Mouse (Mus musculus): Measurements from ENCODE around the gene Rsc1a1. TPM values are rescaled to one million over a fixed set of nuclear protein-coding genes. Genes with fewer than 3 reads are reported as not detected.

Gene Rsc1a1
- total and polyA plus RNA-seq, 2 experiments from 2014 or later, result 2.7 TPM; not detected in 1

GRCm38 (mm10) chr4:141641961-141642811 lies 43.2 kb downstream of the Rsc1a1 start:
- TF ChIP-seq CTCF (IDR thresholded peaks at IDR 0.05), result no peak
- DNase-seq (ENCODE audit: low spot score) (no peak), ATAC-seq (ENCODE audit: low FRiP score) (no peak)
- Histone ChIP-seq H3K9ac (replicated peaks; ENCODE audit: low read length, poor library complexity, severe bottlenecking) (no peak overlapping the region), H3K4me2 (ENCODE audit: low read depth, low read length, poor library complexity, severe bottlenecking) (no peak overlapping the region), H3K4me3 (ENCODE audit: low read depth, low read length) (no peak overlapping the region), H3K36me3 (ENCODE audit: insufficient read depth, low read length) (peaks cover 41% of the 10 kb centered on the region), H3K27ac (ENCODE audit: low read depth, low read length) (peak overlapping the region; percentile 51; the same call in 1 of the 2 replicates), H3K27me3 (ENCODE audit: insufficient read depth, low read length) (no peaks in the 10 kb centered on the region), H3K9me3 (ENCODE audit: low read length) (no peaks in the 10 kb centered on the region), H3K4me1 (ENCODE audit: insufficient read depth, low read length) (no peaks in the 10 kb centered on the region)
- WGBS, result 93% methylated on average over 25 of the region's 25 CpGs

- peaks cover 48% of the 10 kb centered on the region for H3K36me3 ChIP-seq (ENCODE audit: insufficient read depth, low read length)
- H3K9ac ChIP-seq (replicated peaks; ENCODE audit: low read length, poor library complexity, severe bottlenecking), result no peak overlapping the region
- no peak overlapping the region for H3K4me3 ChIP-seq (ENCODE audit: low read depth, low read length)
- no peak for ATAC-seq (ENCODE audit: low FRiP score)
- WGBS, result 73% methylated on average over 7 of the region's 7 CpGs
- H3K4me2 ChIP-seq (ENCODE audit: low read depth, low read length, poor library complexity, severe bottlenecking), result no peak overlapping the region
- no peaks in the 10 kb centered on the region for H3K27me3 ChIP-seq (ENCODE audit: insufficient read depth, low read length)
- no peaks in the 10 kb centered on the region for H3K4me1 ChIP-seq (ENCODE audit: insufficient read depth, low read length)
- DNase-seq (ENCODE audit: low spot score), result no peak
- H3K9me3 ChIP-seq (ENCODE audit: low read length), result no peaks in the 10 kb centered on the region
- no peak for TF ChIP-seq CTCF (IDR thresholded peaks at IDR 0.05)
- no peak overlapping the region for H3K27ac ChIP-seq (ENCODE audit: low read depth, low read length)
Measured at GRCm38 (mm10) chr4:141641353-141641771, 44.0 kb downstream of the Rsc1a1 start.

GRCm38 (mm10) chr4:141639474-141639873 lies 45.9 kb downstream of the Rsc1a1 start:
- no peak for TF ChIP-seq CTCF (IDR thresholded peaks at IDR 0.05)
- H3K4me2 ChIP-seq (ENCODE audit: low read depth, low read length, poor library complexity, severe bottlenecking), result no peak overlapping the region
- ATAC-seq (ENCODE audit: low FRiP score) (no peak), DNase-seq (ENCODE audit: low spot score) (no peak)
- H3K9me3 ChIP-seq (ENCODE audit: low read length), result no peaks in the 10 kb centered on the region
- 52% methylated on average over 11 of the region's 11 CpGs for WGBS
- H3K4me3 ChIP-seq (ENCODE audit: low read depth, low read length), result no peak overlapping the region
- H3K9ac ChIP-seq (replicated peaks; ENCODE audit: low read length, poor library complexity, severe bottlenecking), result no peak overlapping the region
- peaks cover 59% of the 10 kb centered on the region for H3K36me3 ChIP-seq (ENCODE audit: insufficient read depth, low read length)
- no peak overlapping the region for H3K27ac ChIP-seq (ENCODE audit: low read depth, low read length)
- H3K27me3 ChIP-seq (ENCODE audit: insufficient read depth, low read length), result no peaks in the 10 kb centered on the region
- H3K4me1 ChIP-seq (ENCODE audit: insufficient read depth, low read length), result no peaks in the 10 kb centered on the region

- Histone ChIP-seq H3K4me2 (ENCODE audit: low read depth, low read length, poor library complexity, severe bottlenecking) (no peak overlapping the region), H3K27ac (ENCODE audit: low read depth, low read length) (no peak overlapping the region), H3K9ac (replicated peaks; ENCODE audit: low read length, poor library complexity, severe bottlenecking) (no peak overlapping the region), H3K9me3 (ENCODE audit: low read length) (no peaks in the 10 kb centered on the region), H3K4me1 (ENCODE audit: insufficient read depth, low read length) (no peaks in the 10 kb centered on the region), H3K4me3 (ENCODE audit: low read depth, low read length) (no peak overlapping the region), H3K27me3 (ENCODE audit: insufficient read depth, low read length) (no peaks in the 10 kb centered on the region), H3K36me3 (ENCODE audit: insufficient read depth, low read length) (peaks cover 71% of the 10 kb centered on the region)
- DNase-seq (ENCODE audit: low spot score), result no peak
- 96% methylated on average over 5 of the region's 5 CpGs for WGBS
- TF ChIP-seq CTCF (IDR thresholded peaks at IDR 0.05), result no peak
- no peak for ATAC-seq (ENCODE audit: low FRiP score)
Measured at GRCm38 (mm10) chr4:141636693-141637092, 48.7 kb downstream of the Rsc1a1 start.

- no peak overlapping the region for H3K27ac ChIP-seq (ENCODE audit: low read depth, low read length)
- no peaks in the 10 kb centered on the region for H3K27me3 ChIP-seq (ENCODE audit: insufficient read depth, low read length)
- no peak for ATAC-seq (ENCODE audit: low FRiP score)
- H3K9ac ChIP-seq (replicated peaks; ENCODE audit: low read length, poor library complexity, severe bottlenecking), result no peak overlapping the region
- H3K36me3 ChIP-seq (ENCODE audit: insufficient read depth, low read length), result peaks cover 72% of the 10 kb centered on the region
- no peak overlapping the region for H3K4me2 ChIP-seq (ENCODE audit: low read depth, low read length, poor library complexity, severe bottlenecking)
- DNase-seq (ENCODE audit: low spot score), result no peak
- H3K9me3 ChIP-seq (ENCODE audit: low read length), result no peaks in the 10 kb centered on the region
- TF ChIP-seq CTCF (IDR thresholded peaks at IDR 0.05), result no peak
- no peaks in the 10 kb centered on the region for H3K4me1 ChIP-seq (ENCODE audit: insufficient read depth, low read length)
- WGBS, result 80% methylated on average over 9 of the region's 9 CpGs
- no peak overlapping the region for H3K4me3 ChIP-seq (ENCODE audit: low read depth, low read length)
Measured at GRCm38 (mm10) chr4:141635991-141636390, 49.4 kb downstream of the Rsc1a1 start.

Other genes starting within 250 kb of the Rsc1a1 start
- gene Srarp, start 249.5 kb downstream of the Rsc1a1 start, total RNA-seq (2014; rRNA removed), result 1.9 and 4.5 TPM in 2 replicates
- gene Srarp, start 249.5 kb downstream of the Rsc1a1 start, polyA plus RNA-seq (2015; fragmentation: Nextera tagmentation; extraction: Ambion mirVana), result 0.52 and 0.76 TPM in 2 replicates
- gene Zbtb17, start 240.9 kb downstream of the Rsc1a1 start, total RNA-seq (2014; rRNA removed), result 31.0 and 34.4 TPM in 2 replicates
- 30.1 and 30.8 TPM in 2 replicates for gene Zbtb17, start 240.9 kb downstream of the Rsc1a1 start, polyA plus RNA-seq (2015; fragmentation: Nextera tagmentation; extraction: Ambion mirVana)
- 20.0 and 23.2 TPM in 2 replicates for gene Spen, start 147.0 kb downstream of the Rsc1a1 start, total RNA-seq (2014; rRNA removed)
- 8.6 and 13.6 TPM in 2 replicates for gene Spen, start 147.0 kb downstream of the Rsc1a1 start, polyA plus RNA-seq (2015; fragmentation: Nextera tagmentation; extraction: Ambion mirVana)
- gene Fblim1, start 79.5 kb downstream of the Rsc1a1 start, total RNA-seq (2014; rRNA removed), result 24.0 and 26.2 TPM in 2 replicates
- gene Fblim1, start 79.5 kb downstream of the Rsc1a1 start, polyA plus RNA-seq (2015; fragmentation: Nextera tagmentation; extraction: Ambion mirVana), result 23.1 and 24.1 TPM in 2 replicates
- gene Tmem82, start 67.0 kb downstream of the Rsc1a1 start, total RNA-seq (2014; rRNA removed), result 0.33 and 1.4 TPM in 2 replicates
- gene Tmem82, start 67.0 kb downstream of the Rsc1a1 start, polyA plus RNA-seq (2015; fragmentation: Nextera tagmentation; extraction: Ambion mirVana), result 0.68 and 0.85 TPM in 2 replicates
- 7.4 and 10.6 TPM in 2 replicates for gene Slc25a34, start 61.8 kb downstream of the Rsc1a1 start, total RNA-seq (2014; rRNA removed)
- gene Slc25a34, start 61.8 kb downstream of the Rsc1a1 start, polyA plus RNA-seq (2015; fragmentation: Nextera tagmentation; extraction: Ambion mirVana), result 2.0 and 2.1 TPM in 2 replicates
- 40.0 and 41.7 TPM in 2 replicates for gene Plekhm2, start 20.7 kb downstream of the Rsc1a1 start, total RNA-seq (2014; rRNA removed)
- gene Plekhm2, start 20.7 kb downstream of the Rsc1a1 start, polyA plus RNA-seq (2015; fragmentation: Nextera tagmentation; extraction: Ambion mirVana), result 6.7 and 6.9 TPM in 2 replicates
- 21.7 and 25.7 TPM in 2 replicates for gene Ddi2, start 37.8 kb upstream of the Rsc1a1 start, total RNA-seq (2014; rRNA removed)
- 8.9 and 9.2 TPM in 2 replicates for gene Ddi2, start 37.8 kb upstream of the Rsc1a1 start, polyA plus RNA-seq (2015; fragmentation: Nextera tagmentation; extraction: Ambion mirVana)
- gene Agmat, start 61.1 kb upstream of the Rsc1a1 start, total RNA-seq (2014; rRNA removed), result not detected in 2 replicates
- not detected in 2 replicates for gene Agmat, start 61.1 kb upstream of the Rsc1a1 start, polyA plus RNA-seq (2015; fragmentation: Nextera tagmentation; extraction: Ambion mirVana)
- gene Dnajc16, start 105.3 kb upstream of the Rsc1a1 start, total RNA-seq (2014; rRNA removed), result 18.2 and 20.5 TPM in 2 replicates
- gene Dnajc16, start 105.3 kb upstream of the Rsc1a1 start, polyA plus RNA-seq (2015; fragmentation: Nextera tagmentation; extraction: Ambion mirVana), result 7.0 and 7.2 TPM in 2 replicates
- 26.9 and 27.0 TPM in 2 replicates for gene Casp9, start 108.0 kb upstream of the Rsc1a1 start, total RNA-seq (2014; rRNA removed)
- gene Casp9, start 108.0 kb upstream of the Rsc1a1 start, polyA plus RNA-seq (2015; fragmentation: Nextera tagmentation; extraction: Ambion mirVana), result 17.6 and 19.7 TPM in 2 replicates
- not detected in 2 replicates for gene Cela2a, start 140.6 kb upstream of the Rsc1a1 start, total RNA-seq (2014; rRNA removed)
- not detected in 2 replicates for gene Cela2a, start 140.6 kb upstream of the Rsc1a1 start, polyA plus RNA-seq (2015; fragmentation: Nextera tagmentation; extraction: Ambion mirVana)
- not detected in 2 replicates for gene Ctrc, start 160.8 kb upstream of the Rsc1a1 start, total RNA-seq (2014; rRNA removed)
- gene Ctrc, start 160.8 kb upstream of the Rsc1a1 start, polyA plus RNA-seq (2015; fragmentation: Nextera tagmentation; extraction: Ambion mirVana), result not detected in 2 replicates
- 38.8 TPM in 2 replicates for gene Efhd2, start 189.3 kb upstream of the Rsc1a1 start, total RNA-seq (2014; rRNA removed)
- gene Efhd2, start 189.3 kb upstream of the Rsc1a1 start, polyA plus RNA-seq (2015; fragmentation: Nextera tagmentation; extraction: Ambion mirVana), result 49.0 and 54.8 TPM in 2 replicates

All from midbrain, postnatal 0 days (tissue).